Mouse (Mus musculus): Measurements from ENCODE around the gene Larp1b.

DNA sequence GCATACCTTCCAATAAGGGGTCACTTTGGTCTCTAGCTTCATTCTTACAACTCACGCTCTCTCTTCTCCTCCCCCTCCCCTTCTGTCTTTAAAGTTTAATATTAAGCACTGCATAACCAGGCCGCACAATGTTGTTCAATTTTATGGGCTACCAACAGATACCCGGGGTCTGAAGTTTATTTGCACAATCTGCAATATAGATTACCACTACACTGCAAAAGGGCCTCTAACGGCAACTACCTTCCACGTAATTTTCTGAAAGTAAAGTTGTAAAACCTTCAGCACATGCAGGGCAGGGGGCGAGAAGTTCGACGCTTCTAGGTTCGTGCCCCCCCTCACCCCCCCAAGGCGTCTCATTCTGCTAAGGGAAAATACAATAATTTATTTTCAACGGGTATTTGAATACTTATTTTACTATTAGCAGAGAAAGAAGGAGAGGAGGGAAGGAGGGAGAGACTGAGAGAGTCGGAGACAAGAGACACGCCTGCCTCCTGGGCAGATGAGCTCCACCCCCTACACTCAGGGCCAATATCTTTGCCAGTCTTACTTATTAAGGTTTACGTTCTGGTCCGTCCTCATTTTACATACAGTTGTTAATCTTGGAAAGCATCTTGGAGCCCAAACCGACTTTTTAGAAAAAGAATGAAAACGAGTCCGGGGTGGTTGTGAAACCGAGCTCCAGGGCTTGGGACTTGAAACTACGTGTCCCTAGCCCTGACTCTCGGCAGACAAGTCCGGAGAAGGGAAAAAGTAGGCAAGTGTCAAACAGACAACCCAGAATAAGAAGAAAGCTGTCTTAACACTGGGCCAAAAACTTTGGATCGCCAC, 132.1 kb downstream of the Larp1b start:
- TF ChIP-seq CTCF (IDR thresholded peaks at IDR 0.05; ENCODE audit: low read depth) (no peak), EP300 (optimal IDR thresholded peaks at IDR 0.05) (no peak)
